Mouse (Mus musculus) stomach, adult 2 months (tissue): Measurements from ENCODE around the gene Gm21312. TPM values are rescaled to one million over a fixed set of nuclear protein-coding genes. Genes with fewer than 3 reads are reported as not detected.

ENCODE experiments used
- polyA plus RNA-seq: library from polyadenylated mRNA; depleted of rRNA; stranded (reverse); fragments of >200 nt; gene quantifications from 2 replicates; pipeline ENCODE4 v1.2.3, GENCODE M21; 2012; rRNA removed

Gene Gm21312
- not detected in 2 replicates for polyA plus RNA-seq

GRCm38 (mm10) chr10:104176724-104177123 lies at the start of gene Gm21312:
TSS of gene Gm21312 (plus strand) at chr10:104177024.

GRCm38 (mm10) chr10:104142687-104143086 lies 34.1 kb upstream of the Gm21312 start, which contains the start of gene Gm21293:
TSS of gene Gm21293 (plus strand) at chr10:104142987.

GRCm38 (mm10) chr10:104151197-104151596 lies 25.6 kb upstream of the Gm21312 start, which contains the start of gene Gm6763:
TSS of gene Gm6763 (plus strand) at chr10:104151497.

GRCm38 (mm10) chr10:104159706-104160105 lies 17.1 kb upstream of the Gm21312 start, which contains the start of gene Gm8764:
TSS of gene Gm8764 (plus strand) at chr10:104160006.

GRCm38 (mm10) chr10:104168215-104168614 lies 8.6 kb upstream of the Gm21312 start, which contains the start of gene Gm21304:
TSS of gene Gm21304 (plus strand) at chr10:104168515.

GRCm38 (mm10) chr10:104185233-104185632 lies 8.4 kb downstream of the Gm21312 start, which contains the start of gene Gm20765:
TSS of gene Gm20765 (plus strand) at chr10:104185533.

GRCm38 (mm10) chr10:104193742-104194141 lies 16.9 kb downstream of the Gm21312 start, which contains the start of gene Gm4340:
TSS of gene Gm4340 (plus strand) at chr10:104194042.

Other genes starting within 250 kb of the Gm21312 start
- gene Gm21293, start 34.0 kb upstream of the Gm21312 start, polyA plus RNA-seq = not detected in 2 replicates
- not detected in 2 replicates for gene Gm6763, start 25.5 kb upstream of the Gm21312 start, polyA plus RNA-seq
- not detected in 2 replicates for gene Gm8764, start 17.0 kb upstream of the Gm21312 start, polyA plus RNA-seq
- not detected in 2 replicates for gene Gm21304, start 8.5 kb upstream of the Gm21312 start, polyA plus RNA-seq
- gene Gm20765, start 8.5 kb downstream of the Gm21312 start, polyA plus RNA-seq = not detected in 2 replicates
- gene Gm4340, start 17.0 kb downstream of the Gm21312 start, polyA plus RNA-seq = not detected in 2 replicates